Mouse (Mus musculus) E14TG2a.4 (cell line): Measurements from ENCODE around the gene Zfhx3.

ENCODE experiments used
- CTCF ChIP-seq: conservative IDR thresholded peaks from 2 replicates; pipeline ENCODE4 v1.5.1; 2014; ENCODE audit warnings: low read length
- NANOG ChIP-seq: IDR thresholded peaks from 2 replicates; pipeline ENCODE4 v1.6.1; 2014; ENCODE audit warnings: borderline replicate concordance, low read length, mixed read lengths

DNA sequence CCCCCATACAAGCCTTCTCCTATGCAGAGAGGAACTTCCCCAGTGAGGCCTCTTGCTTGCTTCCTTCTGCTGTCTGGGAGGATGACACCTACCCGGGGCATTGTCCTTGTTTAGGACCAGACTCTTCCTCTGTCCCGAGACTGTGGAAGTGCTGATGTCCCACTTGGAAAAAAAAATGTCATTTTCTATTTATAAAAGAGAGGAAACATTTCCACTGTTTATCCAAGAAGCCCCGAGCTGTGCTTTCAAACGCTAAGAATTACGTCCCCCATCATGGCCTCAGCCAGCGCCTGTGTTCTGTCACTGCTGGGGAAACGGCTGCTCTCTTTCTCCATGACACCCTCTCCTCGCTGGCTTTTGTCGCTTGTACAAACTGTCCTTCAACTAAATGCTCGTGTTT is 951.8 kb downstream of the Zfhx3 start:
- TF ChIP-seq CTCF (no peak), NANOG (no peak)
